Mouse (Mus musculus) cerebellum, postnatal 4 days (tissue): Measurements from ENCODE around the gene Efna4.

Source experiments
- DNase-seq, 2 experiments: peaks; one replicate each; pipeline ENCODE4 v3.0.0; 2022; ENCODE audit warnings: low spot score in 2 of 2, mixed read lengths in 1 of 2

Gene Efna4

DNA sequence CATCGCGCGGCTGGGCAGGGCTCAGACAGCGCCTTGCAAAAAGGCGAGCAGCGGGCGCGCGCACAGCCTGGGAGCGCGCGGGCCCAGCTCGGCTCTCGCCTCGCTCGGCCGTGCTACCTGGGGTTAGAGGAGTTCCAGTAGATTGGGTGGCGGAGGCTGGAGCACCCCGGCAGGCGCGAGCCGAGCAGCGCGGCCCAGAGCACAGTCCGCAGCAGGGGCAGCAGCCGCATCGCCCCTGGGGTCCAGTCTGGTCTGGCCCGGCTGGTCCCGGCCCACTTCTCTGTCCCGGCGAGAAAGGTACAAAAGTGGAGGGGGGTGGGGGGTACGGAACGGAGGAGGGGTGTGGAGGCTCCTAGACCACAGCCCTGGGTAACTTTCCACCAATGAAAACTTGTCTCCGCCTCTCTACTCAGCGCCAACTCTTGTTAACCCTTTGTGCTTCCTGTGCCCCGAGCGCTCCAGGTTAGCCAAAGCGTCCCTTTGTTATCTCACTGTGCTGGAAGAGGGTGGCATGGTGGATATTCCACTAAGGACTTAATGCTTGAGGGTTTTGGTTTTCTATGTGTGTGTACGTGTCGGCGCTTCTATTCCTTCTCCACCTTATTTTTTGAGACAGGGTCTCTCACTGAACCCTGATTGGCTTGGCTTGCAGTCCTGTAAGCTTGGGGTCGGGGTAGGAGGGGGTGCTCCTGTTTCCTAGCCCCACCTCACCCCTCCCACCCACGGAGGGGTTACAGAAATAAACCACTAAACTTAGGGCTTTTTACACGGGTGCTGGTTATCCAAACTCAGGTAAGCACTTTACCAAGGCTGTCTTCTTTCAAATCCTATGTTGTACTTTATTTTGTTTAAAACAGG is at the start of gene Efna4:
Efna4 (minus strand) TSS at position 308 of the 858 bp plus-strand sequence.
- peak in 1 of 2 experiments; percentile 42 for DNase-seq

DNA sequence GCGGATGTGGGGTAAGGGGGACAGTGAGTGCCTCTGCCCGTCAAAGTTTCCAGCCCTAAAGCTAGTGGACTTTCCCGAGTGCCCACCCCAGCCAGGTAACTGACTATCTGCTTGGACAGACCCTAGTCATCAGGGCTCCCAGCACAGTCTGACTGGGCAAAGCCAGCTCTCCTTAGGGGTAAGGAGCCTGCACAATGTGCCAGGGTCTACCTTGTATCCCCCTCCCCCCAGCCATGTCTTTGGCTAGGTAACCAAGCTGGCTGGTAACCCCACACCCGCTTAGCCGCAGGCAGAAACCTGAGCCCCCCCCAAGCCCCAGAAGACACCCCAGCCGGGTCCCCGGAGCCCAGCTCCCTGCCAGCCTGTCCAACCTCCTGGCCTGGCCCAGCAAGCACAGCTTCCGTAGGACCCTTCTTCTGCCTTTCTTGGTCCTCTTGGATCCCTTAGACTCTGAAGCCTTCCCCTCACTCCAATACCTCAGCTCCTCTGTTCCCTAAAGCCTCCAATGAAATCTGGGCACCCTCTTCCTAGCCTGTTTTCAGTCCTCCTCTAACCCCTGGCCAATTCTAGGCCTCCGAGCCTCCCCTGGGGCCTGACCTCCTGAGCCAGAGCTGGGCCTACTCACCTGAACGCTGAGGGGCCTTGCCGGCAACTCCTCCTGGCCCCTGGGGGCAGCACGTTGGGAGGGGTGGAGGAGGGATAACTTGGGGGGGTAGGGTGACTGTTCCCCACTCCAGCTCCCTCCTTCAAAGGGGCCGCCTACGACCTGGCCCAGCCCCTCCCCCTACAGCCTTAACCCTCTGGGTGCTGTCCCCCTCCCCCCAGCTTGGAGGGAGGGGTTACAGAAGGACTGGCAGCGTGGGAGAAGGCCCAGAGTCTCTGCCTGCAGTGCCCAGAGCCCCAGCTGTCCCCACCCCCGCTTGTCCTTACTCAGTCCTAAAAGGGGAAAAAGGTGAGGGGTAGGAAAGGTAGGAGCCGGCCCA is 48.9 kb upstream of the Efna4 start:
- no peak for DNase-seq

DNA sequence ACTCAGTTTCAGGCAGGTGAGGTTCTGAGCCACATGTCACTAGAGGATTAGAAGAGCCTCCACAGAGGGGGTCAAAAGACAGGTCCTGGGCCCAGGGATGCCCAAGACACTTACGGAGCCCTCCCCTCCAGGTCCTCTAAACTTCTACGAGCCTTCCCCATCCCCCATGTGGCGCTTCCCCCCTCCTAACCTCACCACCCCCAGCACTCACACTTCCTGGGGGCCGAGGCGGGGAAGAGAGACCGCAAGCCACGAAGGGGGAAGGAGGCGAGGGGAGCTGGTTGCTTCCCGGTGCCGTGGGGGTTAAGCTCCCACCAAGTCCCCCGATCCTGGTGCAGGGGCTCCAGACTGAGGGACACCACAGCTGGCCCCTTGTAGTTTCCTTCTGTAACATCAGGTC is 47.6 kb upstream of the Efna4 start:
- no peak for DNase-seq

DNA sequence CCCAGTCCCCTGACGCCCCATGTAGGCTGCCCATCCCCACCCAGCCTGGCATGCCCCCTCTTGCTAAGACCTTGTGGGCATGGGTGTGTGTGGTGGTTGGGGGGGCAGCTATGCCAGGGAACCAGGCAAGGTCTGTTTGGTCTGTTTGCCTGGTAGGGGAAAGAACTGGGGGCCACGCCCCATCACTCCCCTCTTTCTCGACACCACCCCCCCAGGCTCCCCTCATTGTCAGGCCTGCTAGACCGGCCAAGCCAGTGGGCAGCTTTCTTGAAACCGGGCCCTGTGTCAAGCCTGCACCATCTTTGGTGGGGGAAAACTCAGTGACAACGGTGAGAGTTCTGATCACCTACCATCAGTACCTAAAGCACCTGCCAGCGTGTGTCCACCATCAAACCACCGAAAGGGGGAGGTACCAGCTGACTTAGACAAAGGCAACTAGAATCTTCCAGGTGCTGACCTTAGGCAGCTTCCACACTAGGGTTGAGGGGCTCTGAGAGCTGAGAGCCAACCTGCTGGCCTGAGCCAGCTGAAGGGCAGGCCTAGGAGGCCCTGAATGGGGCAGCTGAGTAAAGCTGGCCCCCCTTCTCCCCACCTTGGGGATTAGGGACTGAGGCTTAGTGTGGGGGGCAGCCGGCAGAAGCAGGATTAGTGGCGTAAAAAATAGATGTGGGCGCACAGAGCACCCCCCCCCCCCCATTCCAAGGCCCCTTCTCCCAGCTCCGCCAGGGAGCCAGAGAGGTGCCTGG is 46.7 kb upstream of the Efna4 start:
- no peak for DNase-seq

DNA sequence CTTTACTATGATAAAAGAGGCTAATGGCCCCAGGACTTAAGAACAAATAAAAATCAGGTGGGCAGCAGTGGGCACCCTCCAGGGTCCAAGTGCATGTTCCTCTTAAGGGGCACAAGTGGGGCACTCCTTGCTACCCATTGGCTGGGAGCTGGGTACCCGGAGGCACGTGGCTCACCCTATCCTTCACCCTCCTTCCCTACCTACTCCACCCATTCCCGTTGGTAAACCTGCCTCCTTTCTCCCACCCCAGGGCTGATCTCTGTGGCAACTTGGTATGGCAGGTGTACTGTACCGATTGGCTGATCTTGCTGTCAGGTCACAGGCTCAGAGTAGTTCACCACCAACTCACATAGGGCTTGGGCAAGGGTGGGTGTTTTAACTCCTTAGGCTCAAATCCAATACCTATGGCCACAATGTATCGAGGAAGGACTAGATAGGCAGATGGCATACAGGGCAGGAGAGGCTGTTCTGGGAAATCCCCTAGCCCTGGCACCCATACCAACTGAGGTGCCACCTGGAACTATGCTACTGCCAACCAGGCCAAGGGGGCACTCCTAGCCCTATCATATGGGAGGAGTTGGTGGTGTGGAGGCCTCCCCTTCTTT is 45.9 kb upstream of the Efna4 start:
- DNase-seq, result no peak

DNA sequence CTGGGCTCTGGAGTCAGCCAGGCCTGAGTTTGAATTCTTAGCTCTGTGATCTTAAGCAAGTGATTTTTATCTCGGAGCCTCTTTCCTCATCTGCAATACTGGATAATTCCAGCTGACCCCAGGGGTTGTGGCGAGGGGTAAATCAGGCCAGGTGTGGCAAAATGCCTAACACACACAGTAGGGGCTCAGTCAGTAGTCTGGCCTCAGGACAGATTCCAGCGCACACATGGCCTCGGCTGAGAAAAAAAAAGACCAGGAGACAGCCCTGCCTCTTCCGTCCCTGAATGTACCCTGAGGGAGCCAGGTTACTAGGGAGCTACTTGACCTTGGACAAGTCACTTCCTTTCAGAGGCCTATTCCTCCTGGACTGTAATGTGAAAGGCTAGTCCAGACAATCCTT is 45.1 kb upstream of the Efna4 start:
- no peak for DNase-seq

DNA sequence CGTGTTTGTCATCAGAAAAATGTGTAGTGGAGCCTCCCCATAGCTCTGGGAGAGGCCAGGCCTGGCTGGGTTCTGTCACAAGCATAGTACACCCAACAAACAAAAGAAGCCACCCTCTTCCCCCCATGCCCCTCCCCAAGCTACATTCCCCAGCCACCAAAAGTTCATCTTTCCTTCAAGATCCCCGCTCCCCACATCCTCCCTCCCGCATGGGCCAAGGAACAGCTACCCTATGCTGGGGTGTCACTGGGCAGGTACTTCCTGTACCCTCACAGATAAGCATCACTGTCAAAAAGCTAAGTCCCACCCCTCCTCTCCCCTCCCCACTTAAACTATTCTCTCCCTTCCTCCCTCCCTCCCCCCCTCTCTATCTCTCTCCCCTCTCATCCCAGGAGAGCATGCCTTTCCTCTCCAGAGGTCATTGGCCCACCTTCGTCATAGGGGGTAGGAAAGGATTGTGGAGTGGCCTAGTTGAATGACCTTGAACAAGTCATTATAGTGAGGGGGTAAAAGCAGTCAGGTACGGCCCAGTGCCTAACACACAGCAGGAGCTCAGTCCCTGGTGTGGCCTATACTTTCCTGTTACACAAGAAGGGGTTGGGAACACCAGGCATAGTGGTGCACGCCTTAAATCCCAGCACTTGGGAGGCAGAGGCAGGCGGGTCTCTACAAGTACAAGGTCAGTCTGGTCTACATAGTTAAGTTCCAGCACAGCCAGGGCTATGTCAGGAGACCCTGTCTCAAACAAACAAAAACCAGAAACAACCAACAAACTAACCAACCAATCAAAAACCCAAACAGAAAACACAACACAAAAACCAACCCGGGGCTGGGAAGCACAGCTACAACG is 44.4 kb upstream of the Efna4 start:
- DNase-seq, result no peak

DNA sequence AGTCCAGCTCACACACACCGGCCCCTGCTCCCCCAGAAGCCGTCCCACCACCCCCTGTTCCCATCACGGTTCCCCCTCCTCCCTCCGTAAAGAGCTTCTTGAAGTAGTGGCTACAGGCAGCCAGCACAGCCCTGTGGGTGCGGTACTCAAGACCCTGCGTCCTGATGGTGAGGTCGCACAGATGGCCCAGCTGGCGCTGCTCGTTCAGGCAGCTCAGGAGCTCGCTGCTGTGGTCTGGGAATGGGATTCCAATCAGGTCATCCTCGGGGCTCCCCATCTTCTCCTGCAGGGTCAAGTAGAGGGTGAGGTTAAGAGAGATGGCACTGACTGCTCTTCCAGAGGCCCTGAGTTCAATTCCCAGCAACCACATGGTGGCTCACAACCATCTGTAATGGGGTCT is 43.4 kb upstream of the Efna4 start:
- DNase-seq, result no peak

DNA sequence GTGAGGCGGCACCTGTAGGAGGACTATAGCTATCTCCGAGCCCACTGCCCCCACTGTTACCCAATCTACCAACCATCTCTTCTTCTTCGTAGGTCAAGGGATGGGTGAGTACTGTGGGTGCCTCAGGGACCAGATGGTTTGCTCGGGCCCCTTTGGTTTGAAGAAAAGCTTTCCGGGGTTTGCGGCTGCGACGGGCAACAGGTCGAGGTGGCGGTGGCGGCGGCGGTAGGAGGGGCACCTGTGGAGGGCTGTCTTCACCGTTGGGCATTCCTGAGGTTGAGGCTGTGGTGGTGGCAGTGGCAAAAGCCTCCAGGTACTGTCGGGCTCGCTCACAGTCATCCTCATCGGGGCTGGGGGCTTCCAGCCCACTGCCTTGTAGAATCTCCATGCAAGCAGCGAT is 42.9 kb upstream of the Efna4 start:
- no peak for DNase-seq

DNA sequence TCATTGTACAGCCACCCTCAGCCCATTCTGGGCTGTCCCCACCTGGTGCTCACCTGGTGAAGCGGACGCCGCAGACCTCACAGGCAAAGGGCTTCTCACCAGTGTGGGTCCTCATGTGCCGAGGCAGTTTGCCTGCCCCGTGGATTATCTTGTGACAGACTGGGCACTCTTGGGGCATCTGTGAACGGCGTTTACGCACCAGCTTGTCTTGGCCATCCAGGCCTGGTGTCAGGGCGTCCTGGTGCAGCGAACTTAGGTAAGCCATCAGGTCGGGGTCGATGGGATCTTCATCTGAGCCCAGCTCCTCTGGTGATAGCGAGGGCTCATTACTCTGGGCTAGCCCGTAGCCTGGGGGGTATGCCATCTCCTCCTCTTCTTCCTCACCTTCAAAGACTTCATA is 42.5 kb upstream of the Efna4 start:
- DNase-seq, result no peak

DNA sequence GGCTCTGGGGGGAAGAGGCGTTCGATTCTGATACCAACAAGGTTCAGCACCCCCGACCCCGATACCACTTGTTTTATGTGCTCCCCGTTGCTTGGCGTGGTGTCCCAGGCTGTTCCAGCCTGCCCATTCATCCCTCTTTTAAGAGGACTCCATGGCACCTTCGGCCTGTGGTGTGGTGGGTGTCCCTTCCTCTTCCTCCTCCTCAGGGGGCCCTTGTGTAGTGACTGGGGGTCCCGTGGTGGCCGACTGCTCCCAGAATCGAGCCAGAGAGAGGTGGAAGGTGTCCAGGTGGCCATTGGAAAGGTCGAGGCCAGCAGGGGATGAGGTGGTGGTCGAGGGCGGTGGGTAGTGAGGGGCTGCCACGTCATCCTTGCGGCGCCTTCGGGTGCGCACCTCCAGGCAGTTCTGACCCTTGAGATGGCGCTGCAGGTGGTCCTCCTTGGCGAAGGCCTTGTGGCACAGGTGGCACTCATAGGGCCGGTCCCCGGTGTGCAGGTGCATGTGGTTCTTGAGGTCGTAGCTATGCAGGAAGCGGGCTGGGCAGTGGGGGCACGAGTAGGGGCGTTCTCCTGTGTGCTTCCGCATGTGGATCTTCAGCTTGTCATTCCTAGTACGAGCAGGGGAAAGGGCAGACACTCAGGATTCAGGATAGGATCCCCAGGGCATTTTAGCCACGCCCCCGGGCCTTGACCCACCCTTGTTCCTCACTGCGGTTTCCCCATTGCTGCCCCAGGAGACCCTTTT is 41.7 kb upstream of the Efna4 start:
- DNase-seq, result no peak

DNA sequence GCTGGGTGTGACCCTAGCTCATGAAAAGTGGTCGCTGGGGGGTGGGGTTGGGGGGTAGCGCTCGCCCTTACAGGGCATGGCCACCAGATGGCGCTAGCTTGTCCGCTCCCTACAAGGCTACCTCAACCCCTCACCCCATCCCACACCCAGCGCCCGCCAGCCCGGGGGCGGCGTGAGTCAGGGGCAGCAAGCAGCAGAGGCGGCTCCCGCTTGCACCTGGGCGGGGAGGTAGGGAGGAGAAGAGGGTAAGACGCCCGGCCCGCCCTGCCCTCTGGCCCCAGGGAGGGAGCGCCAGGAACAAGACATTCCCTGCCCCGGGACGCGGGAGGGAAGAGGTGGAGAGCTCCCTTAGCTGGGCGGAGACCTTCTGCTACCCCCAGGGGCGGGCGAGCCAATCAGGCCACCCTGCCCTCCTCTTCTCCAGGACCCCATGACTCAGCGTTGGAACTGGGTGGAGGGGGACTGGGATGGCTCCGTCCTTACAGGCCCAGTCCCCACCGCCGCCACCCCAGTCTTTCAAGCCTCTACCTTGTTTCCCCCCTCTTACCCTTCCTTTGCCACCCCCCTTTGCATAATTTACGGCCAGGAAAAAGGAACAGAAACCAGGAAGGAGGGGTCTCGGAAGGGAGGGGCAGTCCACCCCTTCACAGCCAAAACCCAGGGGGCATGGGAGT is 40.7 kb upstream of the Efna4 start:
- peak; percentile 57 to 81 for DNase-seq

DNA sequence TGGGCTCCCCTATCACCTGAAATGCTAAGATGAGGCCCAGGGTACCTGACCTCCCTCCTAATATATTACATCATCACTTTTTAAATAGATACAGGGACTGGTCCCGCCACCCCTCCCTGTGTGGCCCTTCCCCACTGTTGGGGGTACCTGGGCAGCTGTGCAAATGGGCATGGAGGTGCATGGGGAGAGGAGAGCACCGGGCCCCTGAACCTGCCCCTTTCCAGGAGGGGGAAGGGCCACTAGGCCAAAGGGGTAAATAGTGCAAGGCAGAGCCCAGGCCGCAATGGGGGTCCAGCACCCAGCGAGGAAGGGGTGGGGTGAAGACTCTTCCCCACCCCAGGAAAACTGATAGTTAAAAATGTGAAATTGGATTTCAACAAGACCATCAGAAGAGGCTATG is 40.0 kb upstream of the Efna4 start:
- DNase-seq, result no peak

DNA sequence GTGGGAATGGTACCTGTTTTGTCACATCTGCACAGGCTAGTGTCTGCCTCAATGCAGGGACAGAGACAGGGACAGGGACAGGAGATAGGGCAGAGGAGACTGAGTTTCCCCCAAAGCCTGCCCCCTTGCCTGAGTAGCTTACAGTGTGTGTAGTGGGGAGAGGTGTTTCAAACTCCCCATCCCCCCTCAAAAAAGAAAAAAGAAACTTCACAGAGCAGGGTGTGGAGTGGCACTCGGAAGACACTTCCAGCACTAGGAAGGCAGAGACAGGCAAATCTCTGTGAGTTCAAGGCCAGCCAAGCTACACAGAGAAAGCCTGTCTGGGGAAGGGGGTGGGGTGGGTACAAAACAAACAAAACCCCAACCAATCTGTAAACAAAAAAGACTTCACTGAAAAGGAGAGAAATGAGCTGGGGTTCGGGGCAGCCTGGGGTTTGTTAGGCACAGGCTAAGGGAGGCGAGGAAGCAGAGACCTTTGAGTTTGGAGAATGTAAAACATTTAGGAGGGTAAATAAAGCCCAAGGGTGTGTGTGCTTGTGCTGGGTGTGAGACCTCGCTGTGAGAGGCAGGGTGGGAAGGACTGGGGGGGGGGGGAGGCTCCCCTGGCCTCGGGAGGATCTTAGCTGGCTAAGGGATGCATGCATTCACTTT is 35.9 kb upstream of the Efna4 start:
- no peak for DNase-seq

DNA sequence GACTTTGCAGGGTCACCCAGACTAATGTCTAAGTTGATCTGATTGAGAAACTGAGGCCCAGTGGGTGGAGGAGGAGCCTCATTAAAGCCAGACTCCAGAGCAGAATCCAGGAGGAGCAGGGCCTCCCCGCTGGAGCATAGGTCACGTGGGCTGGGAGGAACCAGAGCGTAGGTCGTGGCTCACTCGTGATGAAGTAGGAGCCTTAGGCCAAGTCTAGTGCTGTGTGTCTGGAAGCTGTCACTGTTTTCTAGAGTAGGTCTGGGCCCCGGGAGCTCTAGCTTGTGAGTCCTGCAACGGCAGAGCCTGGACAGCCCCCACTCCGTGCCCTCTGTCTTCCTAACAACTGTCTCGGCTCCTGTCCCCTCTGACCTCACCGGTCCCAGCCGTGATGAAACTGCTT is 29.5 kb upstream of the Efna4 start:
- no peak for DNase-seq

DNA sequence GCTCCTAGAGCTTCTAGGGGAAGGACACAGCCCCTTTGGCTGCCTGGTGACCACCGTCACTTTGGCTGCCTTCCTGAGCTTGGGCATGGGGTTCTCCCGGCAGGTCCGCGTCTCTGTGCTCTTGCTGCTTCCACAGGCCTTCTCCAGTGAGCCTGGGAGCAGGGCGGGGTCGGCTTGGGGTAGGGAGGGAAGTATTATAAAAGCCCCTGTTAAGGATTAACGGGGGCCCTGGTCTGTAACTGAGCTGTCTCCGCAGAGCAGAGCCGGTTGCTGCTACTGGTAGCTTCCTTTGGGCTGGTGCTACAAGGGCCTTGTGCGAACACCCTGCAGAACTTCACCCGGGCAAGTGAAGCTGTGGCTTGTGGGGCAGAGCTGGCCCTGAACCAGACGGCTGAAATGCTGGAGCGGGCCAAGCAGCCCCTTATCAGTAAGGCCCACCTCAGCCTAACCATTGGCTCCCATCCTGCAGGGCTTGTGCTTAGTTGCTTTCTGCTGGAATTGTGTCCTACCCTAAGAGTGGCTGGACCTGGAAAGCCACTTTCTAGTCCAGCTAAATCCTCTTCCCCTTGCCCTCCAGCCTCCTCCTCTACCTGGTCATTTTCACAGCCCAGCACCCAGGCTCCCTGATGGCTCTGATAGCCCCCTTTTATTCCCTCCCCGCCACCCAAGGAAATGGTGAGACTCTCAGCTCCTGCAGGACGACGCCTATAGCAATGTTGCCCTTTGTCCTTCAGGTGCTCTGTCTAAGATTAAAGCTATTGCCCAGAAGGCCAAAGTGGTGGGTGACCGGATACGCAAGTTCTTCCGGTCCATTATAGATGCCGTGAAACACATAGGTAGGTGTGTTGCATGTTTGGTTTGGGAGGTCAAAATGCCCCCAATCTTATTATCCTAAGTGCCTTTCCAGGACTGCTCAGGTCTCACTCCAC is 27.9 kb upstream of the Efna4 start:
- no peak for DNase-seq

DNA sequence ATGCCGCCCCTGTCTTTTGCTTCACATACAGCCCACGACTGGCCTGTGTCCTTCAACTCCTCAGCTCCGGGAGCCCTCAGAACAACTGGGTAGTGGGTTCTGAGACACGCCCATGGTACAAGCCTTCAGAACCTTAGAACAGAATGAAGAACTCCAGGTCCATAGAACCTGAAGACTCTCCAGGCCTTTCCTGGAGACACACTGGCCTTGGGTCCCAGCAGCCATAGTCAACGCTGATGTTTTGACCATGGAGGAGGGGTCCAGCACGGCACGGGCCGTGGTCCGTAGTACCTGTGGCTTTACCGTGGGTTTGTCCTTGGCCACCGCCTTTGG is 27.3 kb upstream of the Efna4 start, which contains the start of gene Dcst1:
Dcst1 (minus strand) TSS at position 101 of the 333 bp plus-strand sequence.
- no peak for DNase-seq

DNA sequence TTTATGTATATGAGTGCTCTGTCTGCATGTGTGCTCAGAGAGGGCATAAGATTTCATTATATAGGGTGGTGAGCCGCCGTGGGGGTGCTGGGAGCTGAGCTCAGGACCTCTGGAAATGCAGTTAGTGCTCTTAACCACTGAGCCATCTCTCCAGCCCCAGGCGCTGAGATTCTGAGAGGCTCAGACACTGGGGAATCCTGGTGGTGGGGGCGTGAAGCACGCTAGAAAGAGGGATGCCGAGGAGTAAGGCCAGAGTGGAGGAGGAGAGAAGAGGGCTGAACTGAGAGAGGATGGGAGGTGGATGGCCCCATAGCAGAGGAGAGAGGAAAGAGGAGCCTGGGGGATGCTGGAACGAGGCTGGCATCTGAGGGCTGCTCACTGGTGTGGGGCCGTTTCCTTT is 26.8 kb upstream of the Efna4 start:
- no peak for DNase-seq
